Mouse (Mus musculus) brown adipose tissue, adult 24 weeks (tissue): ENCODE data around the gene BC049762. TPM values are rescaled to one million over a fixed set of nuclear protein-coding genes. Genes with fewer than 3 reads are reported as not detected.
A peak's percentile ranks its signal among the peaks of the same experiment; 100 is the strongest.

ENCODE experiments used
- H3K27ac ChIP-seq: fragments of 200-500 bp; replicated peaks from 2 replicates; pipeline ENCODE4 v1.5.1; 2012; ENCODE audit warnings: low read depth, mild to moderate bottlenecking, low read length
- H3K4me1 ChIP-seq: fragments of 200-500 bp; 2 replicates; pipeline ENCODE4 v1.6.1; 2012; ENCODE audit warnings: low read length, mixed read lengths; ENCODE audit not compliant: control insufficient read depth, insufficient read depth, insufficient read length
- H3K4me3 ChIP-seq: fragments of 200-500 bp; 2 replicates; pipeline ENCODE4 v1.5.1; 2012; ENCODE audit warnings: low read depth, mild to moderate bottlenecking, low read length, moderate library complexity; ENCODE audit not compliant: insufficient read depth
- polyA plus RNA-seq: library from polyadenylated mRNA; stranded (reverse); fragments of >200 nt; gene quantifications from 2 replicates; pipeline ENCODE4 v1.2.4, GENCODE M21; 2012; ENCODE audit not compliant: missing spikeins, insufficient read depth, insufficient read length

BC049762 gene
- polyA plus RNA-seq, 1 experiment: 3.2 TPM

DNA sequence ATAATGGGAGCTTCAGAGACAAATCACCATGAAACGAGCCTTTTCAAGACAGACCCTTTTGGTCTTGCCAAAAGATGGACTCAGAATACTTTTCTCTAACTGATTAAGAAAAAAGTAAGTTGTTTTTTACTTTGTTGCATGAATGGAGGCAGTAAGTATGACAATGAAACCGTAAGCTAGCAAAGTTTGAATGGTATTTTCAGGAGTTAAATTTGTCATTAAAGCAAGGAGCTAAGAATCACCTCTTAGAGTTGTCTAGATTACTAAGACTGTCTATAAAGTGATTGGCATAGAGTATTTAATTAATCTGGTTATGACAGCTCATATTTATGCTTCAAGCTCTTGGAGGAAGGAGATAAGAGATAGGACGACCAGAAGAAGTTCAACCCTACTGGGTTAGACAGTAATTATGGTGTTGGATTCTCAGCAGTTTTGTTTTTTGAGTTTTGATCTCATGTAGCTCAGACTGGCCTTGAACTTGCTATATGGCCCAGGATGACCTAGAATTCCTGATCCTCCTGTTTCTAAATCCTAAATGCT lies 1.1 kb downstream of the BC049762 start, which contains the start of gene Clk4:
Gene Clk4 (plus strand): TSS at position 51 of the 540 bp plus-strand sequence.
- H3K4me3 ChIP-seq: peak within 1 kb of the TSS; percentile 62
- peak within 1 kb of the TSS; percentile 7; the same call in 1 of the 2 replicates for H3K27ac ChIP-seq
- H3K4me1 ChIP-seq: peaks cover 2% of the 10 kb centered on the region; the same call in 1 of the 2 replicates

DNA sequence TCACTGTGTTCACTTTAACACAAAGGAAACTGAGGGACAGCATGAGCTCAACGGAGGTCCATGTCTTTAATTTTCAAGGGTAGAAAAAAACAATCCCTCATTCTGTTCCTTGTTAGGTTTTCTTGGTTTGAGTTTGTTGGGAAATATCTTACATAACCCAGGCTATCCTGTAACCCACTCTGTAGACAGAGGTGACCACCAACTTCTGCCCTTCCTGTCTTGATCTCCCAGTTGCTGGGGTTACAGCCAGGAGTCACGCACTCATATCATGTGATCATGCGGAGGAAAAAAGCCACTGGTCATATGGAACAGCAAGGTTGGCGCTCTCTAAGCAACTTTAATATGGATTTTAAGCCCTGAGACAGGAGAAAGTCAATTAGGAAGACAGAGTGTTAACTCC lies 5.8 kb downstream of the BC049762 start:
- H3K4me3 ChIP-seq: no peak overlapping the region
- H3K4me1 ChIP-seq: no peaks in the 10 kb centered on the region
- no peak overlapping the region for H3K27ac ChIP-seq

DNA sequence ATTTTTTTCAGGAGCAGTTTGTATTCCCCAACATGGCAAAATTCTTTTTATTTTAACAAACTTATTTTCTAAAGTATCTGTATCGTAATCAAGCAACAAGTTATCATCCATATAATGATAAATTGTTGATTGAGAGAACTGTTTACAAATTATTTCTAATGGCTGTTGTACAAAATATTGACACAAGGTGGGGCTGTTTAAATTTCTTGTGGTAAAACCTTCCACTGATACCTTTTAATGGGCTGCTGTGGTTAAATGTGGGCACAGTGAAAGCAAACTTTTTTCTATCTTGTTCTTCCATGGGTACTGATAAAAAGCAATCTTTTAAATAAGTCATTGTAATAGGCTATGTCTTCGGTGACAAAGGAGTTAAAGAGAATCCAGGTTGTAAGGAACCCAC lies 19.9 kb downstream of the BC049762 start:
- Histone ChIP-seq H3K4me1 (no peaks in the 10 kb centered on the region), H3K27ac (no peak overlapping the region), H3K4me3 (no peak overlapping the region)

DNA sequence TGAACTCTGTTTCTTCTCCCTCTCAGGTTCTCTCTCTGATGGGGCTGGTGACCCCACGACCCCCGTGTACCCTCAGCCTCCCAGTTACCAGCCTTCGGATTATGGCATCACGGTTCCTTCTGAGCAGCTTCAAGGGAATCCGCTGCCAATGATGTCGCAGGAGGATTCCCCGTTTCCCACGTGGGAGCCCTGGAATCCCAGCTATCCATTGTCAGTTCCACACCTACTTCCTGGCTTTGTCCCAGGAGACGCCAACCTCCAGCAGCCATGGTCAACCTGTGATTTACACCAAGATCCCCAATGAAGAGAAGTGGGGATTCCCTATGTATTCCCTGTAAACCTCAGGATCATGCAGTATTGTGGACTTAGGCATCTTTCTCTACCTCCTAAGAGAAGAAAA lies 28.2 kb downstream of the BC049762 start:
- Histone ChIP-seq H3K4me1 (no peaks in the 10 kb centered on the region), H3K4me3 (no peak overlapping the region), H3K27ac (no peak overlapping the region)

DNA sequence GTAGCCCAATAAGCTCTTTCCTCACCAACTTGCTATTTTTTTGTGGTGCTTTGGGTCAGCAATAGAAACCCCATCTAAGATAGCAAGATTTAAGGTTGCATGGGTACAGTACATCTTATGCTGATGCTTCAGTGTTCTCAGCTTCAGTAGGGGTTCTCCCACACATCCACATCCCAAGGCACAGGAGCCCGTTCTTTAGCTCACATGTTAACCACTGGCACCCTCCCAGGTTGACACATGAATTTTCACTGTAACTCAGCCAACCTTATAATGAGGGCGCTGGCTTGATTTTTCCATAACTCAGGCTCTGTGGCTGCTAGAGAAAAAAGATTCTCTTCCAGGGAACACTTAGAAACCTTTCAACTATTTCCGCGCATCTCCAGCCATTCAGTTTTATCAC lies 35.7 kb downstream of the BC049762 start:
- Histone ChIP-seq H3K27ac (no peak overlapping the region), H3K4me1 (no peaks in the 10 kb centered on the region), H3K4me3 (no peak overlapping the region)

DNA sequence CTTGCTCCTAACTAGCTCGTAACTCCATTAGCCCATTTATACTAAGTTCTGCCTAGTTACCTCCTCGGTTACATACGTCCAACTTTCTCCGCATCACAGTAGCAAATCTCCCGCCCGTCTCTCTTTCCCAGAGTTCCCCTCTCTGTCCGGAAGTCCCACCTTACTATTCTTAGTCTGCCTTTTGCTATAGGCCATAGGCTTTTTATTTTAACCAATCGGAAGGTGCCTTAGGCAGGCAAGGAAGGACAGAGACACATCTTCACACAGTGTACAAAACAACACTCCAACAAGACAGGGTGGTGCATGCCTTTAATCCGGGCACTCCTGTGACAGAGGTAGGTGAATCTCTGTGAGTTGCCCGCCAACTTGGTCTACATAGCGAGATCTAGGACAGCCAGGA lies 42.5 kb downstream of the BC049762 start, which contains the start of gene Gm12569:
Gene Gm12569 (plus strand): TSS at position 166 of the 400 bp plus-strand sequence.
- Histone ChIP-seq H3K27ac (no peak within 1 kb of the TSS), H3K4me3 (no peak within 1 kb of the TSS), H3K4me1 (no peaks in the 10 kb centered on the region)

DNA sequence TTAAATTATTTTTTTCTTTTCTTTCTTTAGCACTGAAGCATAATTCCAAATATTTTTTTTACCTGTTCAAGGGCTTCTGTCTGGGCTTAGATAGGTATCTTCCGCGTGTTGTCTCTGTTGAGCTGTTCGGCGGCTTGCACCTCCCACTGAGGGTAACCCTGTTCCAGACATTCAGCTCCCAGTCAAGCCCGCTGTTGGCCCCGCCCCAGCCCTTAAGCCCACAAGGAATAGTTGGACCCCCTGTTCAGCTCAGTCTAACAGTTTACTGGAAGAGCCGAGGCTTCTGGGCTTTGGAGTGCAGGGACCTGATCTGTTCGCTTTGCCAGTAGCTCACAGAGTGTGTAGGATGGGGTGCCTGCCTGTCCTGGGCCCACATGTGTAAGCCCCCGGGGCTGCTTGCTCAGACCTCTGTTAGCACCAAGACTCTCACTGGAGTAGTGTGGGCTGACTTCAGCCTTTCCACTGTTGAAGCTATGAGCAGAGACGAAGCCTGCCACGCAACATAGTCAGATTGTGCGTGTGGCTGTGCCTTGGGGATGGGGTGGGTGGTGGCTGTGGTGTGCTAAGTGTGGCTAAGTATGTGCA lies 43.4 kb downstream of the BC049762 start:
- H3K27ac ChIP-seq: no peak overlapping the region
- H3K4me3 ChIP-seq: no peak overlapping the region
- no peaks in the 10 kb centered on the region for H3K4me1 ChIP-seq

DNA sequence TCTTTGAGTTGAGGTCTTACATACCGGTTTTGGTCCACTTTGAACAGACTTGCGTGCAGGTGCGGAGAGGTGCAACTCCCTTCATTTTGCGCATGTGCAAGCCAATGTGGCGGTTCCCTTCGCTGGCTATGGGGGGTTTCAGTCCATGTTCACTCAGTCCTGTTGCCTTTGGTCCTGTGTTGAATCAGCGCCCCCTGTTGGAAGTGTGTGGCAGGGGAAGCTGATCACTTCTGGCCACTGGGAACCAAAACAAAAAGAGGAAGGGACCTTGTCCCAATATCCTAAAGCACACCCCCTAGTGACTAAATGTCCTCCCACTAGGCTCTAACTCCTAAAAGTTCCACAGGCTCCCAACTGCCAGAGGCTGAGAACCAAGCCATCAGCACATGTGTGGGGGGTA lies 48.8 kb downstream of the BC049762 start:
- Histone ChIP-seq H3K4me1 (no peaks in the 10 kb centered on the region), H3K4me3 (no peak overlapping the region), H3K27ac (no peak overlapping the region)

DNA sequence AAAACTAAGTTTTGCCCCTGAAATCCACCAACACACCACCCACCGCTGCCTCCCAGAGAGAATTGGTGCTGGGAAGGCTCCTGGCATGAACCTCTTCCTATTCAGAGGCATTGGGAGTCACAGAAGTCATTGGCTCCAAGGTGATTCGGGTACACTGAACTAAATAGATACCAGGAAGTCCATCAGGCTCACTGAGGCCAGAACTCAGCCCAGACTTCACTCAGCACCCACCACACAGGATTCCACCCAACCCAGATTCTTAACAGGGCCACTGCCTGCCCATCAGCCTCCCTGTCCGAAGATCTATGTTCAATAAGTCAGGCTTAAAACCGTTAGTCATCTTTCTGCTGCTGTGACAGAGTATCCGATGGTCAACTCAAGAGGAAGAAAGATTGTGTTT lies 51.4 kb downstream of the BC049762 start:
- H3K4me3 ChIP-seq: no peak overlapping the region
- H3K4me1 ChIP-seq: no peaks in the 10 kb centered on the region
- no peak overlapping the region for H3K27ac ChIP-seq

DNA sequence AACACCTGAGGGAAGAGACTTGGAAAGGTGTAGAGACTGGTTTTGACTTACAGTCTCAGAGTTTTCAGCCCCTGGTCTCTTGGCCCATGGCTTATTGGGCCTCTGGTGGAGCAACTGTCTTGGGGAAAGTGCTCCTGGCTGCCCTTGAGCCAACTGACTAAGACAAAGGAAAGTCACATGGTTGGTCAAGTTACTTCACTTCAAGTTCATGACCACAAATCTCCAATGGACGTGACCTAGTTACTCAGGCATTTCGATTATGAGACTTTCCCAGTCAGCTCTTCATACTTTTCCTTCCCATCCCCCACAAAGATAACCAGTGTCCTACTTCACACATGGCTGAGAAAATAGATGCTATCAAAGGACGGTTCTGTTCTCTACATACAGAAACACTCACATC lies 55.1 kb downstream of the BC049762 start:
- no peaks in the 10 kb centered on the region for H3K4me1 ChIP-seq
- H3K4me3 ChIP-seq: no peak overlapping the region
- H3K27ac ChIP-seq: no peak overlapping the region

Other genes starting within 250 kb of the BC049762 start
- gene Olfr54, start 248.8 kb downstream of the BC049762 start, polyA plus RNA-seq: not detected in 2 replicates
- not detected in 2 replicates for gene Olfr1375, start 214.9 kb downstream of the BC049762 start, polyA plus RNA-seq
- gene Zfp354a, start 203.8 kb downstream of the BC049762 start, polyA plus RNA-seq: 1.6 and 2.6 TPM in 2 replicates
- not detected in 2 replicates for gene Gm12569, start 42.6 kb downstream of the BC049762 start, polyA plus RNA-seq
- gene Clk4, start 1.3 kb downstream of the BC049762 start, polyA plus RNA-seq: 27.7 and 40.0 TPM in 2 replicates
- gene Col23a1, start 26.9 kb upstream of the BC049762 start, polyA plus RNA-seq: 2.3 and 3.6 TPM in 2 replicates